ENCODE assay signal across 15 mouse cellular contexts in genomic region chr8:83038575-83038974, GRCm38 (mm10).
DNase-seq lines count a peak whose midpoint lies in the region; ATAC-seq and TF ChIP-seq lines count a peak whose summit lies in the region.
"Had no signal": no experiment of that assay in that cellular context is flagged by ENCODE, and none has a peak within 500 bp of the region (broad histone marks: within the 10 kb centered on the region; RNA-seq: fewer than 3 reads in every experiment).

No protein-coding gene starts in this region.

- H3K9me3 ChIP-seq in midbrain, embryonic 13.5 days: no peaks in the 10 kb centered on the region
- H3K9me3 ChIP-seq: kidney, embryonic 15.5 days; limb, embryonic 15.5 days; megakaryocyte, embryonic 14.5 days had no signal

- 88% methylated on average over 10 of the region's 10 CpGs for WGBS in midbrain, embryonic 13.5 days
- WGBS in kidney, adult 2 months: 78% methylated on average over 10 of the region's 10 CpGs

- no peak overlapping the region for H3K9ac ChIP-seq in midbrain, embryonic 13.5 days (replicated peaks)
- H3K9ac ChIP-seq: kidney, embryonic 15.5 days; limb, embryonic 15.5 days had no signal

- no peaks in the 10 kb centered on the region for H3K27me3 ChIP-seq in midbrain, embryonic 13.5 days
- H3K27me3 ChIP-seq in kidney, adult 2 months (replicated peaks; ENCODE audit: control insufficient read depth, insufficient read depth, low read length): no peaks in the 10 kb centered on the region; the same call in 1 of the 2 replicates
- H3K27me3 ChIP-seq: CH12.LX; kidney, embryonic 15.5 days; limb, embryonic 15.5 days; megakaryocyte, embryonic 14.5 days had no signal

- TF ChIP-seq CTCF in kidney, adult 2 months (conservative IDR thresholded peaks at IDR 0.05; ENCODE audit: insufficient read depth, insufficient read length, low read depth, low read length): no peak

- H3K27ac ChIP-seq in midbrain, embryonic 13.5 days: no peak overlapping the region
- no peak overlapping the region for H3K27ac ChIP-seq in kidney, adult 2 months (ENCODE audit: insufficient read depth, low read depth, low read length)
- H3K27ac ChIP-seq: hindbrain, postnatal 0 days; kidney, embryonic 15.5 days; limb, embryonic 15.5 days had no signal

- H3K4me3 ChIP-seq in midbrain, embryonic 13.5 days (replicated peaks): no peak overlapping the region
- H3K4me3 ChIP-seq in kidney, adult 2 months (ENCODE audit: insufficient read depth, low read depth, low read length): no peak overlapping the region
- H3K4me3 ChIP-seq: kidney, embryonic 15.5 days; limb, embryonic 15.5 days; megakaryocyte, embryonic 14.5 days had no signal

- no peak overlapping the region for H3K4me2 ChIP-seq in midbrain, embryonic 13.5 days (replicated peaks)
- H3K4me2 ChIP-seq: kidney, embryonic 15.5 days; limb, embryonic 15.5 days had no signal

- no peaks in the 10 kb centered on the region for H3K4me1 ChIP-seq in midbrain, embryonic 13.5 days (replicated peaks)
- no peaks in the 10 kb centered on the region for H3K4me1 ChIP-seq in kidney, adult 2 months (ENCODE audit: control insufficient read depth, insufficient read depth, low read length)
- H3K4me1 ChIP-seq: kidney, embryonic 15.5 days; limb, embryonic 15.5 days had no signal

- TF ChIP-seq POLR2A in kidney, adult 2 months (IDR thresholded peaks at IDR 0.05; ENCODE audit: low read depth, low read length): no peak

- H3K36me3 ChIP-seq in midbrain, embryonic 13.5 days: peaks cover 10% of the 10 kb centered on the region
- H3K36me3 ChIP-seq in kidney, adult 2 months (ENCODE audit: control insufficient read depth, insufficient read depth, low read length): no peaks in the 10 kb centered on the region
- H3K36me3 ChIP-seq: kidney, embryonic 15.5 days; limb, embryonic 15.5 days had no signal

- peak; percentile 70 to 71 for DNase-seq in layer of hippocampus, adult 18-20 months (ENCODE audit: low spot score in 2 of 2)
- no peak for DNase-seq in layer of hippocampus, adult 9-10 months (ENCODE audit: low spot score)
- DNase-seq in frontal cortex, postnatal 14 days (ENCODE audit: low spot score in 2 of 2): peak; percentile 43 to 51
- peak; percentile 38 to 39 for DNase-seq in layer of hippocampus, postnatal 10 days (ENCODE audit: low spot score in 2 of 2)
- peak; percentile 47 for DNase-seq in lung, postnatal 36 days
- no peak for DNase-seq in kidney, adult 2 months
- DNase-seq in adrenal gland, postnatal 25 days: no peak
- DNase-seq: adrenal gland, adult 8-10 months; gastrocnemius, postnatal 10 days had no signal

- ATAC-seq in midbrain, embryonic 13.5 days: no peak
- ATAC-seq: hindbrain, postnatal 0 days had no signal

Comparison
In these comparisons a context has a peak if more than half of its experiments do, and no peak if none do; other contexts are left out.
1. DNase-seq: peak in layer of hippocampus, adult 18-20 months (2 of 2), frontal cortex, postnatal 14 days (2 of 2), layer of hippocampus, postnatal 10 days (2 of 2) and lung, postnatal 36 days (single experiment); none in layer of hippocampus, adult 9-10 months (single experiment), kidney, adult 2 months (single experiment) and adrenal gland, postnatal 25 days (single experiment).